Mouse (Mus musculus) kidney, adult 2 months (tissue): ENCODE data around the gene Qsox1. TPM values are rescaled to one million over a fixed set of nuclear protein-coding genes. Genes with fewer than 3 reads are reported as not detected.

ENCODE experiments used
- DNase-seq: peaks from one replicate; pipeline ENCODE4 v3.0.0; 2021
- H3K27ac ChIP-seq: fragments of 200-500 bp; 2 replicates; pipeline ENCODE4 v1.5.1; 2012; ENCODE audit warnings: low read depth, low read length, control low read depth, inconsistent platforms; ENCODE audit not compliant: insufficient read depth
- H3K27me3 ChIP-seq: fragments of 200-500 bp; replicated peaks from 2 replicates; pipeline ENCODE4 v1.6.1; 2012; ENCODE audit warnings: mild to moderate bottlenecking, moderate library complexity, low read length, inconsistent platforms; ENCODE audit not compliant: control insufficient read depth, insufficient read depth
- H3K36me3 ChIP-seq: fragments of 200-500 bp; 2 replicates; pipeline ENCODE4 v1.6.1; 2012; ENCODE audit warnings: mild to moderate bottlenecking, moderate library complexity, low read length, inconsistent platforms; ENCODE audit not compliant: control insufficient read depth, insufficient read depth
- H3K4me1 ChIP-seq: fragments of 200-500 bp; 2 replicates; pipeline ENCODE4 v1.6.1; 2011; ENCODE audit warnings: low read length; ENCODE audit not compliant: control insufficient read depth, insufficient read depth
- H3K4me3 ChIP-seq: fragments of 200-500 bp; 2 replicates; pipeline ENCODE4 v1.5.1; 2011; ENCODE audit warnings: mild to moderate bottlenecking, low read depth, low read length, control low read depth; ENCODE audit not compliant: insufficient read depth
- CTCF ChIP-seq: fragments of 200-500 bp; conservative IDR thresholded peaks from 2 replicates; pipeline ENCODE4 v1.5.1; 2011; ENCODE audit warnings: low read depth, mild to moderate bottlenecking, control low read depth, low read length, moderate library complexity, mixed read lengths; ENCODE audit not compliant: insufficient read depth, insufficient read length
- POLR2A ChIP-seq: fragments of 200-500 bp; IDR thresholded peaks from one replicate; pipeline ENCODE4 v1.6.1; 2011; ENCODE audit warnings: low read depth, low read length, control low read depth
- WGBS: fragments of 180-500 bp; shearing (Covaris S2); methylation state at CpG from one replicate; pipeline ENCODE4 v1.1.7; 2018; 5-methylcytosine and 5-hydroxymethylcytosine counted together
- polyA plus RNA-seq: library from polyadenylated mRNA; depleted of rRNA; stranded (reverse); fragments of >200 nt; gene quantifications from 2 replicates; pipeline ENCODE4 v1.2.3, GENCODE M21; 2012

The Qsox1 gene
- polyA plus RNA-seq, 1 experiment: 30.6 TPM

DNA sequence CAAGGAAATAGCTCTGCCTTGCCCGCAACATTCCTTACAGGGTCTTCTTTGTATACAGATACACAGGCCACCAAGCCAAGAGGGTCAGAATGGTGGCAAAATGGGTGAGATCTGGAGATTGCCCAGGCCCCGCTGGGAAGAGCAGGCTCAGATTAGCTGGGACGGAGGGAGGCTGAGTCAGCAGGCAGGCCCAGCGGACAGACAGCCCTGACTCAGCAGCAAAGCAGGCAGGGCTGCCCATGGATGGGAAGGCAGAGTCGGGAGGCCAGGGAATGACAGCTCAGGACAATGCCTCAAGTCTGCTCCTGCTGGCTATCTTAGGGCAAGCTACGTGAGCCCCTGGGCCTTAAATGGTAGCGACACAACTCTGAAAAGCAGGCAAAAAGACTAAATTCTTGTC, 26.8 kb downstream of the Qsox1 start:
- 82% methylated on average over 7 of the region's 7 CpGs for WGBS
- Histone ChIP-seq H3K4me3 (no peak overlapping the region), H3K4me1 (no peaks in the 10 kb centered on the region), H3K27me3 (no peaks in the 10 kb centered on the region), H3K36me3 (no peaks in the 10 kb centered on the region; the same call in 1 of the 2 replicates), H3K27ac (no peak overlapping the region)
- peak; percentile 9 for DNase-seq
- no peak for TF ChIP-seq CTCF
- no peak for TF ChIP-seq POLR2A

DNA sequence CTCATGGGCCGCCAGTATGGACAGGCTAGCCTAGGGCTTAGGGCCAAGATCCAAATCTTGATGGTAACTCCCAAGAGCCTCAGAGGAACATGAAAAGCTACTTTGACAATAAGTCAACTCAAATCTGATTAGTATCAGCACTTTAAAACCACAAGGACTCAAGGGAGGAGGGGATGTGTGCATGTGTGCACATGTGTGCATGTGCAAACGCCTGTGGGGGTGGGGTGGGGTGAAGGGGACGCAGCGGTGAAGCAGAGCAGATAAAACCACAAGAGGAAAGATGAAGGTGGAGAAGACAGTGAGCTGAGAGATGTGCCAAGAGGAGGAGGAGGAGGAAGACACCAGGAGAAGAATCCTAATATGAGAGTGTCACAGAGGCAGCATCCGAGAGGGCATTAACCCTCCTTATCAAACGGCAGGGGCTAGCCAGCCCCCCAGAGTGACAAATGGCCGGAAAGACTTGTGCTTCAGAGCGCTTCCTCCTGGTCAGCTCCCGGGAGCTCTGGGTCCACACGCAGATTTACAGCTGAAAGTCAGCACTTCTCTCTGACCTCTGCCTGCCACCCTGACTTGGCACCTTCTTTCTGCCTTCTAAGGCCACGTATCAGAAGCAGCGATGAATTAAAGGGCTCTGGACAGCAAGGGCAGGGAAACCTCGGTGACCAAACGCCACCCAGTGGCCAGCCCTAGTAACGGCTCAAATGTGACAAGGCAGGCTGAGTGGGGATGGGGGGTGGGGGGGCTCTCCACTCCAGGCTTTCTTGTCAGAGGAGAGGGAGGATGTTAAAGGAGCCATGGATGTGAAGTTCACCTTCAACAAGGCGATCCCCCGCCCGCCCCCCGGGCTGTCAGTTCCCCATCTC, 28.1 kb downstream of the Qsox1 start:
- Histone ChIP-seq H3K4me3 (no peak overlapping the region), H3K27me3 (no peaks in the 10 kb centered on the region), H3K4me1 (no peaks in the 10 kb centered on the region), H3K27ac (no peak overlapping the region), H3K36me3 (no peaks in the 10 kb centered on the region; the same call in 1 of the 2 replicates)
- 37% methylated on average over 19 of the region's 19 CpGs for WGBS
- TF ChIP-seq CTCF (peak; percentile 74), POLR2A (no peak)
- DNase-seq: peak; percentile 71

- Histone ChIP-seq H3K4me3 (no peak overlapping the region), H3K27ac (no peak overlapping the region), H3K4me1 (no peaks in the 10 kb centered on the region), H3K27me3 (no peaks in the 10 kb centered on the region), H3K36me3 (no peaks in the 10 kb centered on the region; the same call in 1 of the 2 replicates)
- DNase-seq: no peak
- no peak for TF ChIP-seq CTCF
- TF ChIP-seq POLR2A: no peak
- 59% methylated on average over 5 of the region's 5 CpGs for WGBS
Measured at GRCm38 (mm10) chr1:155782382-155782781, 30.3 kb downstream of the Qsox1 start.

DNA sequence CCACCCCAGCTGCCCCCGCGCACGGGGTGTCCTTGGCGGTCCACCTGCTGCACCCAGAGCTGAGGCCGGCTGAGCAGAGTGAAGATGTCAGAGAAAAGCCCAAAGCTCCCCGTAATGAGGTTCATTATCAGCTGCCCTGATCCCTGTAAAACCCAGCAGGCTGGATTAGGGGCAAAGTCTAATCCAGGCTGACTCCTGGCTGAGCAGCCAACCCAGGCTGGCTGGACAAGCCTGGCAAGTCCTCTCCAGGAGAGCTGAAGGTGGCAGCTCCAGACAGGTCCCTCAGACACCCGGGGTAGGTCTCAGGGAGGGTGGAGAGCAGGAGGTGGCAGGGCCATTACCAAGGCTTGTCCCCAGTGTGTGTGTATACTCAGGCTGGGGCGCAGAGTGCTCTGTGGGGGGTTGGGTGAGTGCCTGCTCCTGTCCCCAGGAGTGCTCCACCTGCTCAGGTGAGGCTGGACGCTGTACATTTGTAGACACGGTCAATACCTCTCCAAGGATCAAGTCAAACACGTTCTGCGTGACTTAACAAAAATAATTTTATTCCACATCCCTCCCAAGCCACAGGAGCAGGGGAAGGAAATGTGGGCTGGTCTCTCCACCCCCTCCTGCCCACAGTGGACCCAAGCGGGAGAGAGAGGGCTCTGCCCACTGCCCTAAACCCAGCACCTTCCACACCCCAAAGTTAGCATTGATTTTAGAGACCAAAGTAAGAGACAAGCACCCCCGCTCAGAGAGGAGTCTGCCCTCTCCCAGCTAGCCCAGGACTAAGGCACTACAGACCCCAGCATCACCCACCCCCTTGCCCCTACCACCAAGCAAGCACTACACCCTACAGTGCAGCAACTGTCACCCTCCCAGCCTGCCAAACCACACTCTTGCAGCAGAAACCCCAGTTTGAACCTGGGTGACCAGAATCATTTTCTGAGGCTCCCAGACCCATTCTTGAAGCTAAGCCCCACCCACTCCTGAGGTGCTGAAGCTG, 34.8 kb downstream of the Qsox1 start:
- DNase-seq: peak; percentile 82
- 59% methylated on average over 14 of the region's 14 CpGs for WGBS
- TF ChIP-seq CTCF (no peak), POLR2A (no peak)
- no peak overlapping the region for H3K4me3 ChIP-seq
- H3K27ac ChIP-seq: no peak overlapping the region
- H3K36me3 ChIP-seq: no peaks in the 10 kb centered on the region
- no peaks in the 10 kb centered on the region for H3K4me1 ChIP-seq
- H3K27me3 ChIP-seq: no peaks in the 10 kb centered on the region

- Histone ChIP-seq H3K4me3 (no peak overlapping the region), H3K27ac (no peak overlapping the region), H3K4me1 (no peaks in the 10 kb centered on the region), H3K36me3 (no peaks in the 10 kb centered on the region), H3K27me3 (no peaks in the 10 kb centered on the region)
- 41% methylated on average over 12 of the region's 12 CpGs for WGBS
- no peak for DNase-seq
- TF ChIP-seq POLR2A (no peak), CTCF (no peak)
Measured at GRCm38 (mm10) chr1:155759167-155759566, 53.5 kb downstream of the Qsox1 start.

- WGBS: 87% methylated on average over 4 of the region's 4 CpGs
- no peak for DNase-seq
- no peaks in the 10 kb centered on the region for H3K27me3 ChIP-seq
- H3K27ac ChIP-seq: no peak overlapping the region
- H3K4me1 ChIP-seq: no peaks in the 10 kb centered on the region
- TF ChIP-seq POLR2A (no peak), CTCF (no peak)
- no peak overlapping the region for H3K4me3 ChIP-seq
- no peaks in the 10 kb centered on the region for H3K36me3 ChIP-seq
Measured at GRCm38 (mm10) chr1:155758711-155759110, 54.0 kb downstream of the Qsox1 start.
